Mouse (Mus musculus) mouse trophoblast stem cell (cell line): Measurements from ENCODE around the gene Sema4f.

Source experiments
- in situ Hi-C, 2 experiments: fragments of 300-500 bp; cut with MseI, MboI; formaldehyde crosslinking; loops; 2 replicates in 1 of 2; 3 replicates in 1 of 2; pipeline ENCODE4 v1.15.1; 2025

Sema4f gene

DNA sequence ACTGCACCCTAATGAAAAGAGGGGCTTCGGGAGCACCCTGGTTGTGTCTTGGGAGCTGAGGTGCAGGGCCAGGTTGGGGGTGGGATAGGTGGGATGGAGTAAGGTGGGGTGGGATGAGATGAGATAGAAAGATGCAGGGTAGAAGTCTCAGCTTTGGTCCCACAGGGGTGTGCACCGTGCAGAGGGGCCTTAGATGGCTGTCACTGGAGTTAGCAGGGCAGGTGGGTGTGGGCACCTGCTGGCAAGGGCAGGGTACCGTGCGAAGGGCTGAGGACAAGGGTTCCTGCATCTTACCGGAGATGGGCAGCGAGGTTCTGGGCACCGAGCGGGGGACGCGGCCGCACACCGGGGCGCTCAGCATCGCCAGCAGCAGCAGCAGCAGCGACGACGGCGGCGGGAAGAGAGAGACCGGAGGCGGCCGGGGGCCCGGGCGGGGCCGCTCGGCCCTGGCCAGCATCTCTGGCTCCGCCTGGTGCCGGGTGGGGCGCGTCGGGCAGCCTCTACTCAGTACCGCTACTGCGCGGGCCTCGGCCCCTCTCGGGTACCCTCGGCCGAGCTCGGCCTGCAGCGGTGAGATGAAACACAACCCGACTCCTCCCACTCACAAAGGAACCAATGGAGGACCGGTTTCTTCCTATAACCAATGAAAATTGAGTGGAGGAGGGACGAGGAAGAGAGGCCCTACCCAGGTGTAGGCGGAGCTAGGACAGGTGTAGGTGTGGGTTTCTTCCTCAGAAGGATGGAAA lies at the start of gene Sema4f:
Gene Sema4f, minus strand, starts transcription at position 603 of the 746 bp plus-strand sequence.
- in situ Hi-C loops, result no loop called here

DNA sequence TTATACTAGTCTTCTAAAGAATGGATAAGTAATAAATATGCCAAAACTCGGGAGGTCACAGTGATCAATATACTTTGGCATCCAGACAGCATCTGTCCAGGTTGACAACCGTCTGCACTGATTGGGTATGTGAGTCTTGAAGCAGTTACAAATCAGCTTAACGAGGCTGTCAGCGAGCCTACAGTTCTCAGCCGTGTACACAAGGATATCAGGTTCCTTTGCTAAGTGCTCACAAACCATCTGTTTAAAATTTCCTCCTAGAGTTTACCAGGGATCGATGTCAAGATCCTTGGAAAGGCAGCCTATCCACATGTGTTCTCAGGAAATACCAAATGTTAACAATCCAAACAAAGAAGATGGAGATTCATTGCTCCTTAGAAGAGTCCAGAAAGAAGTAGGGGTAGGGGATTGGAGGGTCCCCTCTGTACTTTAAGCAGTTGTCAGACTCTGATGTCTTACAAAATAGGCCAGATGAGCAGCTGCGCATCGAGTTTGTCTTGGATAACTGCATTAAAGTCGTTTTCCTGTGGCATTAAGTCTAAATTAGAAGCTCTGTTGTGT lies 47.9 kb upstream of the Sema4f start:
- in situ Hi-C loops, result loop anchor here in 1 of 2 experiments (25.0 kb wide), 1 partner anchor 100 kb away; the partner anchor contains the start of genes Lbx2 and Pcgf1

DNA sequence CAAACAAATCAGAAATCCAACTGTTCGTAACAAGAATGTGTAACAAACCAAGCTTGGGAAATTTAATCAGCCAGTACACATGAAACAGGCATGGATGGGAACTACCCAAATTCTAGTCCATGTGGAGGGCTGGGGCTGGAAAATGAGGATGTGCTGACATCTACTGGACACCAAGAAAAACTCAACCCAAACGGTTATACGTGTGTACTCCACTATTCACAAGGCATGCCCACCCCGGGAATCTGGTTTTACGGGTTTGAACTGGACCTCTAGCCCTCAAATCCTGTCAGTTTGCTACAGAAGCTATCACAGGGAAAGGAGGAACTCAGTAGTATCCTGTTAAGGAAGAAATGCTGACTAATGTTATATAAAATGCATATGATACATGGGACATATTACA lies 31.5 kb upstream of the Sema4f start:
- in situ Hi-C loops, result no loop called here

DNA sequence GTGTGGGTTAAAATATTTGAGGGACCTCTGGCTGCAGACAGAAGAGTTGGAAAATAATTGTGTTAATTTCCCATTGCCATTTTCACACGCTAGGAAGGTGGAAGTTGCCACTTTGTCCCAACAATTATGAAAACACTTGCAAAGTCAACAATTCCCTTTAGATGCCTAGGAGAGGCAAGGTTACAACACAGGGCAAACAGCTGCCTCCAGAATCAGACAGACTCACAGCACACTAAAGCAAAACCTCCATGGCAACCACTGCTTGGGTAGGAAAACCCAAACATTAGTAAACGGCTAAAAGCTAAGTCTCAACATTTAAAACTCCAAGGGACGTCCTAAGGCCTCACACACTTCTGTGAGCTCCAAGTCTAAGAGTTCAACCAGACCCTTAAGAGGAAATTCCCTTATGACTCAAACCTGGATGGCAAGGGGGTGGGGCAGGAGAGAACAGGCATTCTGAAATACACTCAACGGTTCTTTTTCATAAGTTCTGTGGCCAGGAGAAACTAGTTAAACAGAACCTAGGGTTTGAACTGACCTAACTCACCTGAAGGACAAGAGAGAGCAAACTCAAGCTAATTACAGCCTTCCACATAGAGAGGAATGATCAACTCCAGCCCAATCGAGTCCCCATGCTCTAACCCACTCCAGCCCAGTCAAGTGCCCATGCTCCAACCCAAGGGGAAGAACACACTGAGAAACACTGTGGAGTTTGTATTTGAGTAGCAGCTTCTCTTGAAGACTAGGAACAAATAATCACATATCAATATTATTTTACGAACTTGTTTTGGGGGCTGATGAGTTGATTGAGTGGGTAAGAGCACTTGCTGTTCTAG lies 29.9 kb upstream of the Sema4f start:
- in situ Hi-C loops, result loop anchor here (5.0 kb wide), 1 partner anchor 52 kb away; no protein-coding TSS in a partner anchor

- in situ Hi-C loops, result no loop called here
These were observed 22.1 kb upstream of the Sema4f start for GRCm38 (mm10) chr6:82961664-82962063.

- in situ Hi-C loops, result no loop called here
These were observed 17.1 kb upstream of the Sema4f start for GRCm38 (mm10) chr6:82956553-82957251.

DNA sequence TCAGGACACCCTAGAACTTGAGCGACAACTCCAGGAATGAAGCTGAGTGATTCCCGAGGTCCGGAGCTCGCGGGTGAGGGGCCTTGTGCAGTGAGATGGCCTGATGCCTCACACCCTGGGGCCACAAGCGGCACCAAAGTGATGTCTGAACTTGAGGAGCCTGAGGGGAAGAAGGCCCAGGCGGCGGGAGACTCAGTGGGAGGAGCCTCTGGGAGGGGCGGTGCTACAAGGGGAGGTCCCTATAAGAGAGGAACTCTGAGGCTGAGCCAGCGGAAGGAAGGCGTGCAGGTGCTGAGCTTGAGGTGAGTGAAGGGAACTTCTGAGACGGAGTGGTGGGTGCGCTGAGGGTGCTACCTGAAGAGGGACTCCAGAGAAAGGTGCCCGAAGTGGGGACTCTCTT lies 7.1 kb upstream of the Sema4f start, which contains the start of gene M1ap:
Gene M1ap, plus strand, starts transcription at position 252 of the 400 bp plus-strand sequence.
- in situ Hi-C loops, result no loop called here

- in situ Hi-C loops, result no loop called here
These were observed 6.2 kb upstream of the Sema4f start for GRCm38 (mm10) chr6:82945750-82946149.

GRCm38 (mm10) chr6:82940765-82941164 lies 1.2 kb upstream of the Sema4f start:
- in situ Hi-C loops, result no loop called here

- in situ Hi-C loops, result no loop called here
These were observed 4.8 kb downstream of the Sema4f start for GRCm38 (mm10) chr6:82934616-82935230.

DNA sequence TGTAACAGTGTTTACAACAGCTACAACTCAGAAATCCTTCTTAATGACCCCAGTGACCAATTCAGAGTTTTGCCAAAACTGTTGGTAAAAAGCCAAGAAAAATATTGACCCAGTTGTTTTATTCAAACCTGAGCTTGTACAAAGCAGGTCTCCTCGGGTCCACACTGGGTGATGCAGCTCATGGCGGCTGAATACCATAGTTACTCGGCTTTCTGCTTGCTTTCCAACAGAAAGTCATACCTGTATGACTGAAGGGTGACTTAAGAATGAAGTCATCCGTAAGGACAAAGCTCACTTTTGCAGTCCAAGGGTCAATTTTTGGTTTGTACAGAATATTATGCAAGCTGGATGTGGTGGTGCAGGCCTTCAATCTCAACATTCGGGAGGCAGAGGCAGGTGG lies 12.0 kb downstream of the Sema4f start:
- in situ Hi-C loops, result no loop called here

GRCm38 (mm10) chr6:82926528-82926927 lies 13.0 kb downstream of the Sema4f start:
- in situ Hi-C loops, result no loop called here

DNA sequence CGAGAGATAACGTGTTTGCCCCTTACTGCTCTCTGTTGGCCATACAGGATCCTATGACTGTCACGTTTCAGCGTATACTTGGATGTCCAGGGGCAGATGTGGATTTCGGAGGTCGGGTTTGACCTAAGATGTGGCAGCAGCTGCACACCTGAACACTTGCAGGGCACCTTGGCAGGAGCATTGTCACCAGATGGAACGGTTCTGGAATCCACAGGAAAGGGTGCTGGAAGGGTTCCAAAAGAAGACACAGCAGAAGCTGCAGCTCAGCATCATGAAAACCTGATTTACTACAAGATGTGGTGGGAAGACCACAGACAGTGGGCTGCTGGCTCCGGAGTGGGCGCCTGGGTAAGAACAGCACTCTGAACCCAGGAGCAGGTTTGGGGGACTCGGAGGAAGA lies 13.5 kb downstream of the Sema4f start:
- in situ Hi-C loops, result no loop called here

DNA sequence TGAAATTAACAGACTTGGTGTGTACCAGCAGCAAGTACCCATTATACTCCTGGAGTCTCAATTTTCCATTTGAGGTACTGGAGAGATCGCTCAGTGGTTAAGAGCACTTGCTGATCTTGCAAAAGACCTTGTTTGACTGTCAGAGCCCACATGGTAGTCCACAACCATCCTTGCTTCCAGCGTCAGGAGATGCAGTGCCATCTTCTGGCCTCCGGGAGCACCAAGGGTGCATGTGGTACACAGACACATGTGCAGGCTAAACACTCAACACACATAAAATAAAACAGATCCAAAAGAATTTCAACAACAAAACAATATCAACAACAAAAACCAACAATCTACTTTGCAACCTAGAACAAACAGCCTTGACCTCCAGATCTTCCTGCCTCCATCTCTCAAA lies 14.6 kb downstream of the Sema4f start:
- in situ Hi-C loops, result no loop called here

DNA sequence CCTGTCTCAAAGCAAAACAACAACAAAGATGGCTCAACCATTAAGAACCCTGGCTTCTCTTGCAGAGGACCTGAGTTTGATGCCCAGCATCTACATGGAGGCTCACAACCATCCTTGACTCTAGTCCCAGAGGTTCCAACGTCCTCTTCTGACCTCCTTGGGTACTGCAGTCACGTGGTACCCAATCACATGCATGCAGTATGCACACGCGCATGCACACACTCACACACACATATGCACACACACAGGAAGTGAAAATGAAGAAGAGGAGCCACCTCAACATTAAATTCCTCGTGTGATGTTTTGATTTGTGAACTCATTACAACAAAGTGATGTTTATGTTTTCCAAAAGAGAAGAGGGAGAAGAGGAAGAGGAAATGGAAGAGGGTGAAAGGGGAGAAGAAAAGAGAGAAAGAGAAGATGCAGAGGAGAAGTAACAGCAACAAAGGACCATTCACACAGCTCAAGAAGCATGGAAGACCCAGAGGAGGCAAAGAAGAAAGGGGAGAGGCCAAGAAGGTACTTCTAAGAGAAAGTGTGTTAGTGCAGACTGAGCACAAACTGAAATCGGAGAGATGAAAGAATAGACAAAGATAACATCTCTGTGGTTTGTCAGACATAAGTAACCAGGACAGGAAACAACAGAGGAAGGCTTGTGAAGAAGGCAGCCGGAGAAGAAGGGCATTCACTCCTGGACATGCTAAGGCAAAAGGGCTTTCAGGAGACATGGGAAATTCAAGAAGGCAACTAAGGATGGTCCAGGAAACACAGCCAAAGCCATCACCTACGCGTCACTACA lies 17.9 kb downstream of the Sema4f start:
- in situ Hi-C loops, result no loop called here

DNA sequence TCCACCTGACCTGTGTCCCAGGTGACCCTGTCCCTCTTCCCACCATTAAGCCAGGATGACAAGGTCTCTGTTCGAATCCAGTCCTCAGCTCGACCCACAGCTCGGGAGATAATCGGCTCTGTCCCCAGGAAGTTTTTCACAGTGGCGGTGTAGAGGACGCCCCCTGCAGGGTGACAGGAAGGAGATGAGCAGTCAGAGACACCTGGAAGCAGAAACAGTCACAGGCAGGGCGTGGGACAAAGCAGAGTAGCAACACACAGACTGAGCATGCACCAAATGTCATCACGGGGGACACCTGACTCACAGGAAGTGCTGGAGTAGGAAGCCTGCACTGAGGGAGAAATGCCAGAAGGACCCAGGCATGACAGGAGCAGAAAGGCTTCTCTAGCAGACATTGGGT lies 20.0 kb downstream of the Sema4f start:
- in situ Hi-C loops, result loop anchor here (5.0 kb wide), 1 partner anchor 48 kb away; no protein-coding TSS in a partner anchor

DNA sequence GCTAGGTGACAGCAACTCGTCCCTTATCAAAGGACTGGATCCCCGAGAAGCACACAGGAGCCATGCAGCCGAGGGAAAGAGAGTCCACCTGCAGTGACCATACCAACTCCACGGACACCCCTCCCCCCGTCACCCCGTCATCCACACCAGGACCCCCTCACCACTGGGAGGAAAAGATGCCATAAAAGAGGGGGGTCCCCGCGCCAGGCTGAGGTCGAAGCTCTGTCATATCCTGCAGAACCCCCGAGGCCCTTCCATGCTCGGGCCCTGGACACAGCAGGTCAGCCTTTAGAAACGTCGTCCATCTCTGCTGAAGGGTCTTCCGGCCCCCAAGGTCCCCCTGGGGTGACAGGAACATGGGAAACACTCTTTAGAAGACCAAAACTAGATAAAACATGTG lies 21.2 kb downstream of the Sema4f start:
- in situ Hi-C loops, result loop anchor here (5.0 kb wide), 1 partner anchor 49 kb away; no protein-coding TSS in a partner anchor

DNA sequence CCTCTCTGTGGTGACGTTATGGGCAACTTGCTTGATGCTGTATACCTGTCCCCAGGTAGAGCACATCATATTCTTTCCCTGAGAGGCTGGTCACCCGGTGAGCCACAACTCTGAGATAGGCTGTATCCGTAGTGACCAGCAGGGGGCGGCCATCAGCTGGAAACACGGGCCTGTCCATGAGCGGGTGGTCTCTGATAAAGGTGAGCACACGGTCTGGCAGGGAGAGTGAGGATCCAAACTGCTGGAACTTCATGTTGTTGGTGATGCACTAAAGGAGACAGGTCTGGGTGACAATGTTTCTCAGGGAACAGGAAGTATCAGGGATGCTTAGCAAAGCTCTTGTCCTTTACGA lies 21.8 kb downstream of the Sema4f start:
- in situ Hi-C loops, result loop anchor here (5.0 kb wide), 1 partner anchor 50 kb away; no protein-coding TSS in a partner anchor

DNA sequence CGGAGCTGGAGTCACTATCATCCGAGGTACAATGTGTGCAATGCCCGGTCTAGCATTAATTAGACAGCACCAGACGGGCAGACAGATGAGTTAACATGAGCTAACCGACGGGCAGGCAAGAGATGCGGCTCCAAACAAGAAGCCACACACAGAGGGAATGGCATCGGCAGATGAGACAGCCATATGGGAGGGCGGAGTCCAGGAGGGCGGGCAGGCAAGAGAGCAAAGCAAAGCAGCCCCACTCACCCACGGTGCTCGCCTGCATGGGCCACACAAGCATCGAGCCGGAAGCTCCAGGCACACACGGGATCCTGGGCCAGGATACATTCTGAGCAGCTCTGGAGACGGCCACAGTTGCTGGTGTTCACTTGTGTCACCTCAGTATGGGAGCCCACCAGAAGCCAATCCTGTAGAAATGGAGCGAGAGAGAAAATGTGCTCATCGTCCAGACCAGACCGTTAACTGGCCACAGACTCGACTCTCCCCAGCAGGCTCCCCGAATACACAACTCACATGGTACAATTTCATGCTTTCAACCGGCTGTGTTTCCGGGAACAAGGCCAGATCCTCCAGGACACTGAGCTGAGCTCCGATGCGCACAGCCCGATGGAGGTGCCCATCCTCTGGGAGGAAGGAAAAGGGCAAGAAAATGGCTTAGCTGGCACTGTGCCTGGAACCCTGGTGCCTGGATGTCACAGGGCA lies 22.3 kb downstream of the Sema4f start:
- in situ Hi-C loops, result loop anchor here (5.0 kb wide), 1 partner anchor 50 kb away; no protein-coding TSS in a partner anchor

- in situ Hi-C loops, result loop anchor here (5.0 kb wide), 1 partner anchor 51 kb away; no protein-coding TSS in a partner anchor
These were observed 23.1 kb downstream of the Sema4f start for GRCm38 (mm10) chr6:82916459-82916858.
